Mouse (Mus musculus) embryo, embryonic 9.5 days (tissue): ENCODE results near the gene Slc10a1.

ENCODE experiments used
- DNase-seq: peaks from one replicate; pipeline ENCODE4 v3.0.0-alpha.2; 2017; ENCODE audit errors: extremely low spot score

Slc10a1 gene

GRCm38 (mm10) chr12:80927518-80927917 lies 41.0 kb downstream of the Slc10a1 start:
- no peak for DNase-seq

- no peak for DNase-seq
These were observed 42.0 kb downstream of the Slc10a1 start for GRCm38 (mm10) chr12:80926550-80926949.

GRCm38 (mm10) chr12:80925919-80926318 lies 42.6 kb downstream of the Slc10a1 start:
- DNase-seq = no peak

- no peak for DNase-seq
These were observed 44.3 kb downstream of the Slc10a1 start for GRCm38 (mm10) chr12:80924205-80924604.

- no peak for DNase-seq
These were observed 44.9 kb downstream of the Slc10a1 start for GRCm38 (mm10) chr12:80923602-80924001.

- no peak for DNase-seq
These were observed 45.6 kb downstream of the Slc10a1 start for GRCm38 (mm10) chr12:80922869-80923268.

GRCm38 (mm10) chr12:80921301-80921700 lies 47.2 kb downstream of the Slc10a1 start:
- no peak for DNase-seq

GRCm38 (mm10) chr12:80917764-80918163 lies 50.7 kb downstream of the Slc10a1 start:
- DNase-seq = no peak

- no peak for DNase-seq
These were observed 58.9 kb downstream of the Slc10a1 start for GRCm38 (mm10) chr12:80909631-80910030.
